Mouse (Mus musculus) C2C12 (cell line): Measurements from ENCODE around the gene Gpatch8. TPM values are rescaled to one million over a fixed set of nuclear protein-coding genes. Genes with fewer than 3 reads are reported as not detected.

ENCODE experiments used
- H3K27me3 ChIP-seq: one replicate; pipeline ENCODE4 v1.6.1; 2011; ENCODE audit not compliant: control insufficient read depth, insufficient read depth, insufficient read length
- H3K36me3 ChIP-seq: one replicate; pipeline ENCODE4 v1.6.1; 2011; ENCODE audit not compliant: control insufficient read depth, insufficient read depth
- H3K4me3 ChIP-seq: one replicate; pipeline ENCODE4 v1.5.1; 2011; ENCODE audit warnings: mild to moderate bottlenecking, control low read depth; ENCODE audit not compliant: poor library complexity, insufficient read depth, severe bottlenecking
- H3K79me2 ChIP-seq: one replicate; pipeline ENCODE4 v1.6.1; 2011; ENCODE audit not compliant: control insufficient read depth, insufficient read depth
- H3K79me3 ChIP-seq: one replicate; pipeline ENCODE4 v1.6.1; 2011; ENCODE audit warnings: low read depth, control low read depth
- H3ac ChIP-seq: one replicate; pipeline ENCODE3; 2011; ENCODE audit warnings: low read depth; ENCODE audit not compliant: control insufficient read depth, insufficient read length
- CEBPB ChIP-seq: IDR thresholded peaks from one replicate; pipeline ENCODE4 v1.6.1; 2011; ENCODE audit warnings: low read depth, mild to moderate bottlenecking, control low read depth, moderate library complexity
- CTCF ChIP-seq: IDR thresholded peaks from one replicate; pipeline ENCODE4 v1.5.1; 2011; ENCODE audit not compliant: control insufficient read depth, insufficient read depth, insufficient read length
- FOSL1 ChIP-seq: IDR thresholded peaks from one replicate; pipeline ENCODE4 v1.8.0; 2011; ENCODE audit warnings: mild to moderate bottlenecking, low read length; ENCODE audit not compliant: poor library complexity, insufficient read depth, severe bottlenecking
- MAX ChIP-seq: IDR thresholded peaks from one replicate; pipeline ENCODE4 v1.6.1; 2011; ENCODE audit warnings: mild to moderate bottlenecking, control low read depth
- MYOD1 ChIP-seq: IDR thresholded peaks from one replicate; pipeline ENCODE4 v1.6.1; 2011; ENCODE audit warnings: low read depth; ENCODE audit not compliant: control insufficient read depth, insufficient read length
- MYOG ChIP-seq: IDR thresholded peaks from one replicate; pipeline ENCODE4 v1.6.1; 2011; ENCODE audit not compliant: control insufficient read depth, insufficient read length; ENCODE audit errors: extremely low read depth
- USF1 ChIP-seq: IDR thresholded peaks from one replicate; pipeline ENCODE4 v1.6.1; 2011; ENCODE audit warnings: low read depth, mild to moderate bottlenecking, control low read depth, moderate library complexity
- polyA plus RNA-seq: library from polyadenylated mRNA; unstranded; fragments of >200 nt; fragmentation: generic; extraction: Trizol; gene quantifications from one replicate; pipeline ENCODE4 v1.2.1, GENCODE M21; 2012; ENCODE audit warnings: missing spikeins

Gpatch8 gene
- polyA plus RNA-seq, 1 experiment = 7.3 TPM

DNA sequence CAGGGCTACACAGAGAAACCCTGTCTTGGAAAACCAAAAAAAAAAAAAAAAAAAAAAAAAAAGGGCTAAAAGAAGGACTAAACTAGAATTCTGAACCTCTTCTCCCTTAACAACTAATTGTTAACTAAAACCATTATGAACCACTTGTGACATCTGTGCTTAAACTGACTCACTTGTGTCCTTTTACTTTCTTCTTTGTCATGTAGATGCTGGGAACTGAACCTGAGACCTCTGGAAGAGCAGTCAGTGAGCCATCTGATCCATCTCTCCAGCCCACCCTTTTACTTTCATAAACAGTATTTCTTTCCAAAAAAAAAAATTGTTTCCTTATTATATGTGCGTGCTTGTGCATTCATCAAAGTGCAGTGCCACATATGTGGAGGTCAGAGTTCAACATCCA lies 16.5 kb downstream of the Gpatch8 start:
- Histone ChIP-seq H3K4me3 (no peak overlapping the region), H3K79me2 (peaks cover 87% of the 10 kb centered on the region), H3K27me3 (no peaks in the 10 kb centered on the region), H3ac (no peak overlapping the region), H3K79me3 (peaks cover 50% of the 10 kb centered on the region), H3K36me3 (peaks cover 34% of the 10 kb centered on the region)
- TF ChIP-seq MYOG (no peak), MAX (no peak)

GRCm38 (mm10) chr11:102536210-102536609 lies 20.0 kb downstream of the Gpatch8 start:
- no peak overlapping the region for H3ac ChIP-seq
- peaks cover 82% of the 10 kb centered on the region for H3K79me2 ChIP-seq

DNA sequence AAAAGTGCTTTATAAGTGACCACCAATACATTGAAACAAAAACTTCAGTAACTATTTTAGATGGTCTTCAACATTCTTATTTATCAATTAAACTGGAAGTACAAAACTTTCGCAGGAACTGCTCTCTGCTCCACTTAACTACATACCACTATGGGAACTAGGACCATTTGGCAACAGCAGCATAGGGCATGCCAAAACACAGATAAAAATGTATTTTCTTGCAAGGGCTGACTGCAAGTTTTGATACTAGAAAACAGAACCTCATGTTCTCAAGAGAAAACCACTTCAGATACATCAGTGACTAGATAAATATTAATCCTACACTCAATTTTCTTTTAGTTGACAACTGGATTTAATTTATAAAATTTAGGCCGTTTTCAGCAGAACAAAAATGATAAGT lies 22.1 kb downstream of the Gpatch8 start:
- Histone ChIP-seq H3K36me3 (peaks cover 30% of the 10 kb centered on the region), H3ac (no peak overlapping the region), H3K79me3 (peaks cover 18% of the 10 kb centered on the region), H3K27me3 (no peaks in the 10 kb centered on the region), H3K79me2 (peaks cover 81% of the 10 kb centered on the region), H3K4me3 (no peak overlapping the region)
- TF ChIP-seq FOSL1 (no peak), CEBPB (no peak)

More at GRCm38 (mm10) chr11:102536210-102536609, 20.0 kb downstream of the Gpatch8 start:
- TF ChIP-seq FOSL1 = no peak
- TF ChIP-seq MYOG = no peak
- no peak for TF ChIP-seq CEBPB
- TF ChIP-seq MAX = no peak
- no peak for TF ChIP-seq CTCF
- no peak for TF ChIP-seq MYOD1
- TF ChIP-seq USF1 = no peak
- H3K36me3 ChIP-seq = peaks cover 34% of the 10 kb centered on the region
- peaks cover 23% of the 10 kb centered on the region for H3K79me3 ChIP-seq
- no peak overlapping the region for H3K4me3 ChIP-seq
- H3K27me3 ChIP-seq = no peaks in the 10 kb centered on the region

GRCm38 (mm10) chr11:102531425-102531824 lies 24.8 kb downstream of the Gpatch8 start:
- H3K27me3 ChIP-seq = no peaks in the 10 kb centered on the region
- no peak overlapping the region for H3ac ChIP-seq
- H3K36me3 ChIP-seq = peaks cover 22% of the 10 kb centered on the region
- no peak for TF ChIP-seq FOSL1
- no peak for TF ChIP-seq CEBPB
- H3K79me3 ChIP-seq = peaks cover 31% of the 10 kb centered on the region
- peaks cover 82% of the 10 kb centered on the region for H3K79me2 ChIP-seq
- no peak overlapping the region for H3K4me3 ChIP-seq

DNA sequence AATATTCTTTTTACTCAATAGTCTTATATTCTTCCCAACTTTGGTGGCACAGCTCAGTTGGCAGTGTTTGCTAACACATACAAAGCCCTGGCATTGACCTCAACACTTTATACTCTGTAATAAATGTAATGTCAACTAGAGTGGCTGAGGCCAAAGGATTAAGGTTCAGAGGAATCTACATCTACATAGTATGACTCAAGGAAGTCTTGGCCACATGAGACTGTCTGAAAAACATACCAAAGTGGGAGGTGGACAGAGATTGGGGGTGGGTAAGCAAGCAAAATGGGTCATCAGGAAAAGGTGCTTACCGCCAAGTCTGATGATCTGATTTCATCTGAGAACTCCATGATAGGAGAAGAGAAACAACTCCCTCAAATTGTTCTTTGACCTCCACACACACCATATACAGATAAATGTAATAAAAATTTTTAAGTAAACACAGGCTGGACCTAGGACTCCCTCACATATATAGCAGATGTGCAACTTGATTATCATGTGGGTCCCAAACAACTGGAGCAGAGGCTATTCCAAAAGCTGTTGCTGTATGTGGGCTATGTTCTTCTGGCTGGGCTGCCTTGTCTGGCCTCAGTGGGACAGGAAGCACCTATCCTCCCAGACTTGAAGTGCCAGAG lies 41.3 kb downstream of the Gpatch8 start:
- H3K4me3 ChIP-seq = no peak overlapping the region
- no peak overlapping the region for H3ac ChIP-seq
- H3K79me3 ChIP-seq = peaks cover 4% of the 10 kb centered on the region
- TF ChIP-seq USF1 (no peak), FOSL1 (no peak), MAX (no peak), CEBPB (no peak), MYOD1 (no peak), CTCF (no peak), MYOG (no peak)
- H3K79me2 ChIP-seq = peaks cover 17% of the 10 kb centered on the region
- H3K27me3 ChIP-seq = no peaks in the 10 kb centered on the region
- peaks cover 20% of the 10 kb centered on the region for H3K36me3 ChIP-seq

DNA sequence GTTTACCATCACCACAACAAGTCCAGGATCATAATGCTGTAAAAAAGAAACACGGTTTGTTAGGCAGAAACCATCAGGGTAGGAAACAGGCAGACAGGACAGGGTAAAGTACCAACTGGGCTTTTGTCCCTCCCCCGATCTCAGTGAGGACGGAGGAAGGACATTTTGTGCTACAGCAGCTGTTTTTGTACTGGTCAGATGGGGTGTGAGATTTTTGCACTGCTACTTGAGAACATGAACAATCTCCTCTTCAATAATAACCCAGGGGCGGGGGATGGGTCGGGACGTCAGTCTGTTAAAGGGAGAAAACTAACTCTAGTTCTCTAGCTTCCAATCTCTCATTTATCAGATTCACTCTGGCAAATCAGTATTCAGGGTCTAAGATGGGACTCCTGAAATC lies 46.0 kb downstream of the Gpatch8 start:
- H3K27me3 ChIP-seq = no peaks in the 10 kb centered on the region
- no peak overlapping the region for H3K4me3 ChIP-seq
- H3K36me3 ChIP-seq = peaks cover 41% of the 10 kb centered on the region
- no peak overlapping the region for H3ac ChIP-seq
- H3K79me2 ChIP-seq = no peaks in the 10 kb centered on the region
- no peaks in the 10 kb centered on the region for H3K79me3 ChIP-seq
- TF ChIP-seq CEBPB (no peak), MYOG (no peak), USF1 (no peak), MAX (no peak), FOSL1 (no peak), MYOD1 (no peak), CTCF (no peak)
